Mouse (Mus musculus): ENCODE results near the gene Dis3l2.

Gene Dis3l2

DNA sequence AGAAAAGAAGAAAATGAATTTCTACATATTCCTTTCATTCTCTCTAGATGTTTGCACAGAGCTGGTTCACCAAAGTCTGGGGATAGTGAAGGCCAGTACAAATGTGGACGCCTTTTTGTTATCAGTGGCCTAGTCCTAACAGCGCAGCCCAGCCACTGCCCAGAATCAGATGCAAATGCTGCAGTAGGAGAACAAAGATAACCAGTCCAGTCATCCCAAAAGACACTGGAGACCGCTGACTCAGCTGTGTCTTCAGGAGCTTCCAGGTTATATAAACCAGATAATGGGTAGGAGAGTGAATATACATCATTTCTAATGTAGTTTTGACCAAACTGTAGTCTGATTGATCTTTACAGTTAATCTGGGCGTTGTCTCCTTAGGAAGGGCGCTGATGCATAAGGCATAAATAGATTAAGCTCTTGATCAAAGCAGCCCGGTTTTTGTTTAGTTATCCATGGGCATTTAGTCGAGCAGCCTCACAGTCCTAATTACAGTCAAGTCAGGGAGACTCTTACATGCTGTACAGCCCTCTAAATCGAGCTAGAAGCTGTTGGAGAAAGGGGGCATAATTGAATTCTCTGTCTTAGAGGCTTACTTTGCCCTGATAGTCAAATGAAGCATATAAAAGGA lies 212.9 kb downstream of the Dis3l2 start:
- DNase-seq (ENCODE audit: low spot score): no peak

DNA sequence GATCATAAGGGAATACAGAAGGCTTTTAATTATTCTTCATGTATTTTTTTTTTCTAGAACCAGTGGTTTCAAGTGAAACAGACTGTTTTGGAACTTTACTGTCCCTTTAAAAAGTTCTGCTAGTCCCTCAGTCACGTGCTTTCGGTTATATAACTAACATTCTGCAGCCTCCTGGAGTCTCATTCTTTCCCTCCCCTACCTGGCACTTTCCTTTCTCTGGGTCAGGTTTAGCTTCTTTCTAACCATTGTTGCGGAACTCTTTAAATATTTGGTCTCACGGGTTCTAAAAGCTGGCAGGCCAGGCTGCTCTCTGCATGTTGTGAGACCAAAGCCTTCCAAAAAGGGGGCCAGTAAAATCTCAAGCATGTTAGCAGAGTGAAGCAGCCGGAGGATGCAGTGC lies 222.2 kb downstream of the Dis3l2 start:
- DNase-seq (ENCODE audit: low spot score): no peak

DNA sequence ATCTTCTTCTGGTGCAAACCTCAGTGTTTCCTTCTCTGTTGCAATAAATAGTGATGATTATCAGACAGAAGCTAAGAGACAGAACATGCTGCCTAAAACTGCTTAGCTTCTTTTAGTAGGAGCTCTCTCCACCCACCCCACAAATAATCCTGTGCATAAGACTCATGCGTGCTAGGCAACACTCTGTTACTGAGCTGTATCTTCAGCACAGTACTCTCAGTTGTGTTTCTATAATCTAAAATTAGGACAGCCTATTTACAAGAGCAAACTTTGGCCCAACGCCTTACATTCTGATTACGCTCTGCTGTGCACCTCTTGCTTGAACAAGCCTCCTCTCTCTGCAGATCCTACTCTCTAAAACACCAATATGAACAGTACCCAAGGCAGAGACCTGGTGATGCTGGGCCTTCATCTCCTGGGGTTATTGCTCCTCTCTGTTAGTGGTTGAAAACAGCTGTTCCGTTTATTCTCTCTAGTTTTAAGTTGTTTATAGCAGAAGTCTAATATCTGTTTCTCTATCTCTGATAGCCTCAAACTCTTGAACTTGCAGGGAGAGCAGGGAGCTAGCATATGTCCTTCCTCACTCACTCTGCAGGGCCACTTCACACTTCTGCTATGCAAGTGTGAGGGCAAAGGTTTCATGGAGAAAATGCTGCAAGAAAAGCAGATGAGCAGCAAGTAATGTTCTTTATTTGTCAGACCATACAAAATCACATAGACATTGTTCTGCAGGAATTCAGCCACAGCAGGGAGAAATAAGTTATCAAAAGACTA lies 228.2 kb downstream of the Dis3l2 start:
- peak; percentile 76 for DNase-seq (ENCODE audit: low spot score)

DNA sequence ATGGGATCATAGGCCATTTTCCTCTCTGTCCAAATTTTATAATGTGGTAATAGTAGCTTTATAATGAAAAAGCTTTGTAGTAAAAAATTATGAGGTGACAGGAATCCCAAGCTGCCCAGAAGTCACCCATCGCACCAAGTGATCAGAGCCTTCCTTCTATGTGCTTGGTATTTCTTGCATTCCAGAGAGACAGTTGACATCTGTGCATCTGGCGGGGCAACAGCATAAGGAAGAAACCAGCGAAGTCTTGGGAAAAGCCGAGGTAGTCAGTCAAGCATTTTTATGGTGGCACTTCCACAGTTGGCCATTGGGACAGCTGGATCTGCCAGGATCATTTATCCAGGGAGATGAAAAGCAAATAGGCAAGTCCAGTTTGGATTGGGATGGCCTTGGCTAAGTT lies 229.2 kb downstream of the Dis3l2 start:
- no peak for DNase-seq (ENCODE audit: low spot score)

DNA sequence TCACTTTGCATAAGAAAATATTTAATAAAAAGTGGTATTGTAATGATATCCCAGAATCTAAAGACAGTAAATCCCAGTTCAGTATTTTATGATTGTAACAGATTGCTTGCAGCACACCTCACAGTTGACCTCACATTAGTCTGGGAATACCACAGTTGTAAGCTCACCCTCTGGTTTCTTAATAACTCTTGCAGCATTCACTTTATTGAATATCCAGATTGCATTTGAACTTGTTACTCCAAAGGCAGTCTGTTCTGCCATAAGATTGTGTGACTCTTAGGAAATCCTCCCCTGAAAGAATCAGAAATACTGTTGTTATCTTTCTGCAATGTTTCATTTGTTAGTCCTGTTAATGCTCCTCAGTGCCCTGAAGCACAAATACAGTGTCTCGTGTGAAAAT lies 230.0 kb downstream of the Dis3l2 start:
- DNase-seq (ENCODE audit: low spot score): no peak

DNA sequence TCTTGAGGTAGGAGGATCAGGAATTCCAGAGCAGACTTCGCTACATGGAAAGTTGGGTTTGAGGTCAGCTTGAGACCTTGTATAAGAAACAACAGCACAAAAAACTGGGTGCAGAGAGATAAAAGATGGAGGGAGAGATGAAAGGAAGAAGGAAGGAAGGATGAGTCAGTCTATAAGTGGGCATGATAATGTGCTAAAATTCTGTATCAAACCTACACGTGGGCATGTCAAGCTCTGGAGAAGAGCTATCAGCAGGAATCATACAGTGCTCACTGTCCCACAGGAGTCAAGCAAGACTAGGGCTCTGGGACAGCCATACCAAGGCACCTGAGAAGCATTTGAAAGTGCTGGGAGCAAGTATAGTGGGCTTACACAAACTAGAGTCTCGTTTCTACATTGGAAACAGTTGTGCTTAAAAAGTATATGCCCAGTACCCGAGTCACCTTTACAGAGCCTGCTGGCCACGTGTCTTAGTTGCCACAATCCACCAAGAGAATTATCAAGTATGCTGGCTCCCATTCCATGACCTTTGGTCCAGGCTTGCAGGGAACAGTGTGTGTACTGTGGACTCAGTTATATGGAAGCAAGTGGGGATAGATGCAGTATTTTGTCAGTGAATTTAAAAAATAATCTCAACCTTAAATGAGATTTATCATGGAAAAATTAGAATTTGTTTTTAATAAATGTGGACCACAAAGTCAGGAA lies 248.0 kb downstream of the Dis3l2 start:
- DNase-seq (ENCODE audit: low spot score): no peak

DNA sequence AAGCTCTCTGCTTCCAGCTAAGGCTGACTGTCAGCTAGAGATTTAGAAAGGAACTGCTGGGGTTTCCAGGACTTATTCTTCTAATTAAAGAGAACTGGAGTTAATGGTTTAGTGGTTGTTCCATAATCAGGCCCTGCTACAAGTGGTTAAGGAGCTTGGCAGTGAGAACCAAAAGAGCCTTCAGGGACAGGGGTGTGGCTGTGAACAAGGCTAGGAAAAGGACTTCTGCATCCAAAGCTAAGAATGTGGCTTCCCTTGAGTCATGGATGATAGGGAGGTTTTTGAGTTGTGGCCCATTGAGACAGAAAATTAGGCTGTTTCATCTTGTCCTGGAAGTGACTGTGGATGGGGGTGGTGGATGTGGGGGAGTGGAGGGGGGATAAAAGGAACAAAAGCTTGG lies 252.2 kb downstream of the Dis3l2 start:
- DNase-seq (ENCODE audit: low spot score): no peak

DNA sequence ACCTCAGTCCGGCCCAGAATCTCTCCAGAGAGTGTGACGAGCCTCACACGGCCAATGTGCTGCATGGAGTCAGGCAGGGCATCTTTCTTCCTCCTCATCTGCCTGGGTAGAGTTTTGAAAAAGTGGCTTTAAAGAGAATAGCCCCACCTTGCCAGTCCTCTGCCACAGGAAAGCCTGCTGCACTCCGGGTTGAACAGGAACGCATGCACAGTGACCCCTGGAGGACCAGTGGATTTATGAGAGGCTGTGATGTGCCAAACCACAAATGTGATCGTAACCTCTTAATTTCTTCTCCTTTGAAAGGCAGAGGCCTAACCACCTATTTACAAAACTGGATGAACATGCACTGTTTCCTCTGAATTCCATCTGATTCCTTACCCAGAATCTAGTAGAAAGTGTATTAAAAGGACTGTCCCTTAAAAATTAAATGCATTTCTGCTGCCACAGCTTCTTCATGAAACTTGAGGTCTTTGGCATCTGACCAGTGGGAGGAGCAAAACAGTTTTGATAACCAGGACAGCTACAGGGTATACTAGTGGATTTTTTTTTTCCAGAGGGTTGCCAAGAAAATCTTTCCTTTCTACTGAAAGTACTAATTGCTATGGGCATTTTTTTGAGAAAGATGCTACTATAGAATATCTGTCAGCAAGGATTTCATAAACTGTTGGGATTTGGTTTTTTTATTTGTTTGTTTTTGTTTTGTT lies 264.8 kb downstream of the Dis3l2 start:
- DNase-seq (ENCODE audit: low spot score): no peak

DNA sequence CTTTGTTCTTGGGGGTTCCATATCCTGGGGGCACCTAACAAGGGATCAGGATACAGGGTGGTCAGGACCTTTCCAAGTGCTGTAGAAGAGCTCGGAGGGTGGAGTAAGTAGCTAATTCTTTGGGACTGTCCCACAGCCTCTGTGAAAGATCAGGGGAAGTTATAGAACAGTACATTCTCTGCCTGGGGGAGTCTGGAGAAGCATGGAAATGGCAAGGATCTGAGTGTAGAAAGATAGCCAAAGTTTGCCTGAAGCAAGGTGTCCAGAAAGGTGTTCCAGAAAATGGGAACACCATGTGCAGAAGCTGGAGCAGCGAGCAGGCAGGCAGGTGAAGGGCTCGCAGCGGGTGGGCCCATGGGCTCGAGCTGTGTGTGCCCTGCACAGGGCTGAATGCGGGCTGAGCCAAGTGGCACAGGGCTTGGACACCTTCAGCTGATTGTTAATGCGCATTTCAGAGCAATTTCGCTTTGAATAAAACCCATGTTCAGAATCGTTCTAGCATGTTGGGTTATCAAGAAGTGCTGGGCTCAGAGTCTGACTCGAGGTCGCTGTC lies 265.6 kb downstream of the Dis3l2 start:
- no peak for DNase-seq (ENCODE audit: low spot score)

DNA sequence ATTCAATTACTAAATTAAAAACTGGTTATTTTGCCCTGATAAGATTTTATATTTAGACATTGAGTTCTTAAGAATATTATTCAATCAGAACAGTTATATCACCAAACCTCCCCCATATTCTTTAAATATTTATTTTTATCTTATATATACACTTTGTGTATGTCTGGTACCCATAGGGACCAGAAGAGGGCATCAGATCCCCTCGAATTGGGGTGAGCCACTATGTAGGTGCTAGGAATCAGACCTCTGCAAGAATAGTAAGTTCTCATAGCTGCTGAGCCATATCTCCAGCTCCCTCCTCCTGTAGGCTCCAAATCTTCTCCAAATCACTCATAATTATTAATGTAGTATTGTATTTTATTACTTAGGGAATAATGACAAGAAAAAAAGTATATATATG lies 269.1 kb downstream of the Dis3l2 start:
- no peak for DNase-seq (ENCODE audit: low spot score)

DNA sequence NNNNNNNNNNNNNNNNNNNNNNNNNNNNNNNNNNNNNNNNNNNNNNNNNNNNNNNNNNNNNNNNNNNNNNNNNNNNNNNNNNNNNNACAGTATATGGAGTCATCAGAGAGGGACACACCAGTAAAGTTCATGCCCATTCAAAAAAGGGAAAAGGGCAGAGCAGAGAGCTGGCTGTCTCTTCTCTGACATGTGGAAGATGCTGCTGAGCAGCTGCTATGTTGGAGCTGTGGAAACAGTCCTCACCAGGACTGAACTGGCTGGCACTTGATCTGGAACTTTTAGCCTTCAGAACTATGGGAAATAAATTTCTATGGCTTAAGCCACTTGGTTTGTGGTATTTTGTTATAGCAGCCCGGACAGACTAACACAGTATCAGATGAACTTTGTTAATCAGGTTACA lies 273.4 kb downstream of the Dis3l2 start:
- no peak for DNase-seq (ENCODE audit: low spot score)

DNA sequence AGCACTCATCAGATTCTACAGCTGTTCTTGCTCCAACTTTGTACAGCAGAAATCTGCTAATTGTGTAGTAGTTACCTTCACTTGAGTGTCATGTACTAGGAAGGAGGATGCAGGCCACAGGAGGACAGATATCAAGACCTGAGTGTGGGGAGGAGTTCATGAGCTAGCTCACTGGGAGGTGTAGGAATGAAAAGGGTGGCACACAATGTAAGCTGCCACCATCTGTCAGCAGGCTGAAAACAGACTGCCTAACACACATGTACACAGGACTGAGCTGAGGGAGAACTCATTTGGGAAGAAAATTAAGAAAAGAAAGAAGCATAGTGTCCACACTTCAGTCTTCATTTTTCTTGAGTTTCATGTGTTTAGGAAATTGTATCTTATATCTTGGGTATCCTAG lies 282.8 kb downstream of the Dis3l2 start:
- DNase-seq (ENCODE audit: low spot score): peak; percentile 34

DNA sequence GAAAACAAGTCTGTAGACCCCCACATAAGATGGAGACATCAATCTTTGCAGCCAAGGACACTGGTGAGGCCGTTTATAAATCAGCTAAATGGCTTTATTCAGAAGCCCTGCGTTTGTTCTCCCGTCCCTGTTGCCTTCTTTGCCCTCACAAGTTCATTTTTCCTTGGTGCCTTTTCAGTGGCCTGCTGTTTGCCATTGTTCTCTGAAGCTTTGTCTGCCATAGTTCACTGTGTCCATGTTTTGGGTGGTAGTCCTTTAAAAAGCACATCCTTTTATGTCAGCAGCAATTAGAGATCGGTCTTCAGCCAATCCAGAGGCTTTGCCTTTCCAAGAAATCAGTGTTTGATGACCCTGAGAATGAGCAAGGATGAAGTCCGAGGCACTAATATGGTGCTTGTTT lies 289.2 kb downstream of the Dis3l2 start:
- no peak for DNase-seq (ENCODE audit: low spot score)

DNA sequence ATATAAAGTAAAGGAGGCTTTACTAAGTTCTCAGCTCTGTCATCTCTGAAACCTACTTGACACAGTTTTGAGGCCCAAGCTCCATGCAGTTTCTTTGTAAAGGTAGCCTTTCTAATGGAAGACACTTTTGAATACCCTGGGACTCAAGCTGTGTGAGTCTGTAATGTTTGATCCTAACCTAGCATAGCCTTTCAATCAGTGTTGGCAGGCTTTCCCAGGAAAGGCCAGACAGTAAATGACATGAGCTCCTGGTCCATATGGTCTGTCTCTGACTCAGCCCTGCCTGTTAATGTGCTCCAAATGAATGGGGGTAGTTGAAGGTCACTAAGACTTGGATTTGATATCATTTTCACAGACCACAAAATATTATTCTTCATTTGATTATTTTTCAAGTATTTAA lies 290.4 kb downstream of the Dis3l2 start:
- no peak for DNase-seq (ENCODE audit: low spot score)

DNA sequence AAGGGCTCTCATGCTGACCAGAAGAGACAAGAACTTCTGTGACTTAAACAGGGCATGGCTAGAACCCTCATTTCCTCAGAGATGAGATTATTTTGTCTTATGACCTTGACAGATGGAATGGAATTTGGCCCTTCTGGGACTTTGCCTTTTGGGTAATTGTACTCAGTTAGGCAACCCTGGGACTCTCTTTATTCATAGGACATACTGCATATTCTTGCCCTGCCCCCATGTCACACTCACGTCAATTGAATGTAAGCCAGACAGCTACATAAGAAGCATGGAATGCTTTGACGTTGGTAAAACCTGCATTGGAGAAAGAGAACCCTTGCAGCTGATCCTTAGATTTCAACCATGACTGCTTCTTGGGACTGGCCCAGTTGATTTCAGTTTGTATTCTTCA lies 294.4 kb downstream of the Dis3l2 start:
- DNase-seq (ENCODE audit: low spot score): no peak

DNA sequence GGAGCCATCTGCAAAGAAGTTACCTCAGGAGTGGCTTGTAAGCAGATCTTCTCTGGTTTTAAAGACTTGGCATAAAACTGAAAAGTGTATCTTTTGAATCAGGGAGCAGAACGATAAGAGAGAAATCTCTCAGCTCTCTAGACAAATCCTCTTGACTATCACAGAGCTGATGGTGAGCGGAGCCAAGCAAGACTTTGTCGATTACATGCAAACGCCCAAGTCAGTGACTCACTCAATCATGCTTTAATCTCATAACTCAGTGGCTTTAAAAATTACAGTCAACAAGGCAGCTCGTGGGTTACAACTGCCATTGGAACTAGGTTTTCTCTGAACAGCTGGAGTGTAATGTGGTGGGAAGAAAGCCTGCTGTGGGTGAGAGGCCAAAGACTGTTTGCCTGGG lies 297.8 kb downstream of the Dis3l2 start:
- no peak for DNase-seq (ENCODE audit: low spot score)

DNA sequence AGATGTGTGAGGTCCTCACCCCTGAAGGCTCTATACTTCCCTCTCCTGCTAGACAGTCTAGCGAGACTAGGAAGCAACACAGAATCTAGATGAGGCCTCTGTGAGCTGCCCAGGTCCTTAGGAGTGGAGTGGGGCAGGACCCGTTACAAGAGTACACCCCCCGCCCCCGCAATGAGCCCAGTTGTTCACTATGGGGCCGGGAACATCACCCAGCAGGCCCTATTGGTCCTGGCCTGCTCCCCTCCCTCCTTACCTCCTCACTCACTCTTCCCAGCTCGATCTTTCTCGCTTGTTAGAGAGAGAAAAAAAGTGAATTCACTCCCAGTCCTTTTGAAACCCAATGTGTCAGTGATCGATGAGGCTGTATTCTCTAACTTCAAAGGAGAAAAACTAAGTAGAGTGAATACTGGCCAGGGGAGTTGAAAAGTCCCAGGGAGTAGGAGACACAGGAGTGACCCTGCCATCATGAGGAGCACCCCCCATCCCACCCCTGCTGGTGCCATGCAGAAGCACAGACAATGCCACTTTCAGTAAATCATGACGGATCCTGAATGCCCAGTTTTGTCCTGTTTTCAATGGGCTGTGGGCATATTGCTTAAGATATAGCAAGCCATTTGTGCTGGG lies 299.0 kb downstream of the Dis3l2 start:
- DNase-seq (ENCODE audit: low spot score): no peak

DNA sequence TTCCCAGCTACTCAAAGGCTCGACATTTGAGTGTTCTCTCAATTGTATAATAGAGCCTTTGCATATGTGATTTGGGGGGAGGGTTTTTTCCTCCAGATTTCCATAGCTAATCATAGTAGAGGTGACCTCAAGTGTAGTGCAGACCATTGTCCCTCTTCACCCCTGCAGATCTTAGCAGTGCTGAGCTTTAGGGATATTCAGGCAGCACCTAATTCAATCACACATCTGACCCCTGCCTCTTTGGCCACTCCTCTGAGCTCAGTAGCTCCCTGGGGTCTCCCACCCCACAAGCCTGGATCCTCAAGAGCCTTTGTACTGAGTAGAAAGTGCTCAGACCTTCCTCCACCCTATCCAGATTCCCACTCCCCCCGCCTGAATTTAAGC lies 299.6 kb downstream of the Dis3l2 start:
- no peak for DNase-seq (ENCODE audit: low spot score)

DNA sequence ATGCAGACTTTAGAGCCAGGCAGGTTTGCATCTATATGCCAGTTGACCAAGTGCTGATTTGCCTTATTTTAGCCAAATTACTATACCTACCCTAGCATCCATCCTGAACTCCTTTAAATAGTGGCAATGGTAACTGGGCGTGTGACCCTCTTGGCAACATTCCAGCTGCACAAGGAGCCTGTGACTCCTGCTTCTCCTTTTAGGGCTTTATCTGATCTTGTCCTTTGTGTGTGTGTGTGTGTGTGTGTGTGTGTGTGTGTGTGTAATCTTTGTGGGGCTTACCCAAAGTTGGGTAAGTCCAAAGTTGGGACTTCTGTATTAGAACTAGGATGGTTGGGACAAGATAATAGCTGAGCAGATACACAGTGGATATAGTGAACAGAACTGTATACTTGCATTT lies 302.8 kb downstream of the Dis3l2 start:
- no peak for DNase-seq (ENCODE audit: low spot score)

DNA sequence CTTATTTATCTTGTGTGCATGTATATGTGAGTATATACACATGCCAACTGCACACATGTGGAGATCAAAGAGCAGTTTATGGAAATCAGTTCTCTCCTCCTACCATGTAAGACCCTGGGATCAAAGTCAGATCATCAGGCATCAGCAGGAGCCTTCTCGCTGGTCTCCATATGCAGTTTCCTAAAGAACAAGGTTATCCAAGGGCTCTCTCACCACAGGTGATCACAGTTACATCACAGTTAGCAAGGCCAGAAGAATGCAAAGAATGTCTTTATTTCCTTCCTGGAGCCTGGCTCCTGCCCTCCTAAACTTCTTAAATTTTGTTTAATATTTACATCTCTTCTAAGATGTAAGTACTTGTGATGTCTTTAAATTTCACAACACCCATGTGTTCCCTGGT lies 304.6 kb downstream of the Dis3l2 start:
- no peak for DNase-seq (ENCODE audit: low spot score)

DNA sequence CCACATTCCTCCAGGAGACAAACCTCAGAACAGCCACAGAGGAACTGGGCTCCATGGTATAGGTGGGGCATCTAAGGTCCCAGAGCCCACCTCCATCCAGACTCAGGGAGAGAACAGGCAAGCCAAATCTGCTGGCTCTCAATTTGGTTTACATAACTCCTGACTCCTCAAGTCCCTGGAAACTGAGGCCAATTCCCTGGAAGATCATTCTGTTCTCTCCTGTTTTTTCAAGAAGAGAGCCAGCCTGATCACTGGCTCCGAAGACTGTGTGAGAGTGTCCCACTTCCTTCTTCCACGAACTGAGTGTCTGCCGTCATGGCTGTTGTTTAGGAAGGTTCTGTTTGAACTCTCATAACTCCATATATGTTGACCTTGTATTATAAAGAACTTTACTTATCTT lies 305.5 kb downstream of the Dis3l2 start:
- no peak for DNase-seq (ENCODE audit: low spot score)

Data from layer of hippocampus, adult 11-12 months (tissue).